Comparison of ENCODE assay signal across 33 mouse cellular contexts in genomic region chr1:95572619-95573540, GRCm38 (mm10).
DNase-seq lines count a peak whose midpoint lies in the region; ATAC-seq lines count a peak whose summit lies in the region.
"Had no signal": no experiment of that assay in that cellular context is flagged by ENCODE, and none has a peak within 500 bp of the region (broad histone marks: within the 10 kb centered on the region; RNA-seq: fewer than 3 reads in every experiment).

No protein-coding gene starts in this region.

- no peak overlapping the region for H3K27ac ChIP-seq in kidney, embryonic 14.5 days (ENCODE audit: low read depth, low read length)
- H3K27ac ChIP-seq: forebrain, embryonic 12.5 days; heart, embryonic 10.5 days; heart, embryonic 15.5 days; hindbrain, embryonic 14.5 days; liver, embryonic 15.5 days; lung, embryonic 15.5 days; neural tube, embryonic 13.5 days; stomach, postnatal 0 days had no signal

- no peak overlapping the region for H3K4me2 ChIP-seq in kidney, embryonic 14.5 days (replicated peaks; ENCODE audit: low read depth, low read length)
- H3K4me2 ChIP-seq: forebrain, embryonic 12.5 days; heart, embryonic 15.5 days; hindbrain, embryonic 14.5 days; liver, embryonic 15.5 days; lung, embryonic 15.5 days; midbrain, embryonic 11.5 days; neural tube, embryonic 13.5 days had no signal

- peak overlapping the region; percentile 75 for H3K4me3 ChIP-seq in megakaryocyte, embryonic 14.5 days (replicated peaks)
- no peak overlapping the region for H3K4me3 ChIP-seq in kidney, embryonic 14.5 days (ENCODE audit: low read length)
- H3K4me3 ChIP-seq: erythroblast, embryonic 14.5 days; forebrain, embryonic 12.5 days; heart, embryonic 10.5 days; heart, embryonic 15.5 days; liver, embryonic 15.5 days; lung, embryonic 15.5 days; myocyte; neural tube, embryonic 13.5 days had no signal

- H3K9me3 ChIP-seq in megakaryocyte, embryonic 14.5 days = no peaks in the 10 kb centered on the region
- H3K9me3 ChIP-seq in kidney, embryonic 14.5 days (ENCODE audit: control insufficient read depth, low read length) = no peaks in the 10 kb centered on the region
- H3K9me3 ChIP-seq: forebrain, embryonic 12.5 days; G1E; heart, embryonic 10.5 days; heart, embryonic 15.5 days; liver, embryonic 15.5 days; lung, embryonic 15.5 days; neural tube, embryonic 13.5 days had no signal

- peak; percentile 71 for ATAC-seq in CD4-positive, CD25-positive, alpha-beta regulatory T cell, adult 4 months
- ATAC-seq in hematopoietic stem cell, adult 5-6 weeks (replicated peaks in 1 of 2; ENCODE audit: insufficient read depth in 1 of 2, low FRiP score in 2 of 2, low TSS enrichment in 1 of 2, low read depth in 1 of 2, poor library complexity in 2 of 2, severe bottlenecking in 2 of 2) = peak; percentile 97 to 98
- ATAC-seq in neutrophil, adult 5-6 weeks (ENCODE audit: extremely low read depth, insufficient number of reproducible peaks, low FRiP score, poor library complexity, severe bottlenecking) = peak; percentile 50
- ATAC-seq in kidney, embryonic 14.5 days (ENCODE audit: low FRiP score, low TSS enrichment) = no peak
- ATAC-seq: forebrain, postnatal 0 days; midbrain, embryonic 16.5 days had no signal

- no peaks in the 10 kb centered on the region for H3K27me3 ChIP-seq in megakaryocyte, embryonic 14.5 days (replicated peaks)
- H3K27me3 ChIP-seq in kidney, embryonic 14.5 days (ENCODE audit: control insufficient read depth, insufficient read depth, low read length) = no peaks in the 10 kb centered on the region
- H3K27me3 ChIP-seq: forebrain, embryonic 12.5 days; heart, embryonic 15.5 days; liver, embryonic 15.5 days; lung, embryonic 15.5 days; neural tube, embryonic 13.5 days had no signal

- no peak overlapping the region for H3K9ac ChIP-seq in kidney, embryonic 14.5 days (ENCODE audit: low read depth, low read length)
- H3K9ac ChIP-seq: forebrain, embryonic 12.5 days; forebrain, postnatal 0 days; heart, embryonic 15.5 days; hindbrain, embryonic 14.5 days; liver, embryonic 15.5 days; lung, embryonic 15.5 days; neural tube, embryonic 13.5 days had no signal

- 91% methylated on average over 9 of the region's 9 CpGs for WGBS in kidney, embryonic 14.5 days

- no peaks in the 10 kb centered on the region for H3K36me3 ChIP-seq in megakaryocyte, embryonic 14.5 days (replicated peaks; ENCODE audit: low read length)
- H3K36me3 ChIP-seq in kidney, embryonic 14.5 days (ENCODE audit: control insufficient read depth, insufficient read depth, low read length) = no peaks in the 10 kb centered on the region
- H3K36me3 ChIP-seq: forebrain, embryonic 12.5 days; G1E; heart, embryonic 10.5 days; heart, embryonic 15.5 days; liver, embryonic 15.5 days; lung, embryonic 15.5 days; neural tube, embryonic 13.5 days had no signal

- peaks cover 10% of the 10 kb centered on the region for H3K4me1 ChIP-seq in megakaryocyte, embryonic 14.5 days
- no peaks in the 10 kb centered on the region for H3K4me1 ChIP-seq in kidney, embryonic 14.5 days (ENCODE audit: control insufficient read depth, insufficient read depth, low read length)
- H3K4me1 ChIP-seq: forebrain, embryonic 12.5 days; heart, embryonic 10.5 days; heart, embryonic 15.5 days; liver, embryonic 15.5 days; lung, embryonic 15.5 days; neural tube, embryonic 13.5 days had no signal

- DNase-seq in spleen, adult 18-20 months = no peak
- DNase-seq in heart, adult 11 months = no peak
- DNase-seq: adrenal gland, postnatal 10 days; cerebellum, adult 11 months; cerebellum, adult 9-10 months; forebrain, postnatal 0 days; gastrocnemius, postnatal 10 days; heart, postnatal 36 days; kidney, adult 2 months; kidney, postnatal 10 days; layer of hippocampus, postnatal 36 days; liver; lung, postnatal 36 days; thymus, adult 18-20 months; thymus, postnatal 25 days had no signal
